Mouse (Mus musculus) heart, embryonic 16.5 days (tissue): ENCODE results near the gene Gm20388. TPM values are rescaled to one million over a fixed set of nuclear protein-coding genes. Genes with fewer than 3 reads are reported as not detected.

ENCODE experiments used
- ATAC-seq: fragments of 200-750 bp; cut with Nextera tagmentation; replicated peaks from 2 replicates; pipeline ENCODE4 v1.8.0; 2017; ENCODE audit warnings: moderate number of reproducible peaks; ENCODE audit not compliant: insufficient read depth, low FRiP score; ENCODE audit errors: extremely low read depth
- H3K27ac ChIP-seq: fragments of 300-500 bp; sonication (generic); 2 replicates; pipeline ENCODE4 v1.5.1; 2014; ENCODE audit warnings: mild to moderate bottlenecking, low read length, control low read depth, moderate library complexity
- H3K27me3 ChIP-seq: fragments of 300-500 bp; sonication (generic); 2 replicates; pipeline ENCODE4 v1.6.1; 2014; ENCODE audit warnings: low read length, mixed read lengths; ENCODE audit not compliant: control insufficient read depth, insufficient read depth
- H3K36me3 ChIP-seq: fragments of 300-500 bp; sonication (generic); 2 replicates; pipeline ENCODE4 v1.6.1; 2014; ENCODE audit not compliant: control insufficient read depth, insufficient read depth
- H3K4me1 ChIP-seq: fragments of 300-500 bp; sonication (generic); 2 replicates; pipeline ENCODE4 v1.6.1; 2014; ENCODE audit warnings: low read length, mixed read lengths; ENCODE audit not compliant: control insufficient read depth, insufficient read depth
- H3K4me2 ChIP-seq: fragments of 300-500 bp; sonication (generic); 2 replicates; pipeline ENCODE4 v1.6.1; 2014; ENCODE audit warnings: low read depth, mild to moderate bottlenecking, control low read depth, low read length
- H3K4me3 ChIP-seq: fragments of 300-500 bp; sonication (generic); 2 replicates; pipeline ENCODE4 v1.5.1; 2014; ENCODE audit warnings: mild to moderate bottlenecking, control low read depth, low read length
- H3K9ac ChIP-seq: fragments of 300-500 bp; sonication (generic); 2 replicates; pipeline ENCODE4 v1.6.1; 2014; ENCODE audit warnings: low read length, control low read depth
- H3K9me3 ChIP-seq: fragments of 300-500 bp; sonication (generic); replicated peaks from 2 replicates; pipeline ENCODE4 v1.6.1; 2016; ENCODE audit warnings: low read length; ENCODE audit not compliant: control insufficient read depth
- WGBS: fragments of 180-500 bp; shearing (Covaris S2); extraction: QIAGEN DNeasy Blood & Tissue Kit; methylation state at CpG from one replicate; pipeline ENCODE4 v1.1.7; 2014; 5-methylcytosine and 5-hydroxymethylcytosine counted together
- polyA plus RNA-seq: library from polyadenylated mRNA; unstranded; fragments of >200 nt; fragmentation: Nextera tagmentation; extraction: Ambion mirVana; gene quantifications from 2 replicates; pipeline ENCODE4 v1.2.1, GENCODE M21; 2015

The Gm20388 gene
- polyA plus RNA-seq, 1 experiment from 2014 or later, result 4.5 TPM

DNA sequence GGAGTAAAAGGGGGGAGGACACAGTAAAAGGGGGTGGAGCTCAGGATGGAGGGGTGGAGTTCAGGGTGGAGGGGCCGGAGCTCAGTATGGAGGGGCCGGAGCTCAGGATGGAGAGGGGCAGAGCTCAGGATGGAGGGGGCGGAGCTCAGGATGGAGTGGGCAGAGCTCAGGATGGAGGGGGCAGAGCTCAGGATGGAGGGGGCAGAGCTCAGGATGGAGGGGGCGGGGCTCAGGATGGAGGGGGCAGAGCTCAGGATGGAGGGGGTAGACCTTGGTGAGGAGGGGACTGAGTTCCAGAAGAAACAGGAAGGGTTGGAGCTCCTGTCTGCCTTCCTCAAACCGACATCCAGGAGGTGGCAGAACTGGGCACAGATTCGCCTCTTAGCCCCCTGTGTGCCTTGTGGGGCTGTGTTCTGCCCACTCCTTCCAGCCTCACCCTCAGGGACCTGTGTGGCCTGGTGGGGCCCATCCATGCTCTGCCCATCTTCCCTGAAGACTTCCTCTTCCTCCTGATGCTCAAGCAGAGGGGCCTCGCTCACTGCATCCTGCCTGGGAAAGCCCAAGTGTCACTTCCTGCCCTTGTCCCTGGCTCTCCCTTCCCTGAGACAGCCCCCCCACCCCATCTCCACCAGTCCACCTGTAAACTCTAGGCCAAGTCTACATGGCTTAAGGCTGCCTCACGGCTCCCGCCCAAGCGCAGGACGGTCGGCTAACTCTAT is 2586.5 kb downstream of the Gm20388 start:
- Histone ChIP-seq H3K4me2 (no peak overlapping the region), H3K27me3 (no peaks in the 10 kb centered on the region), H3K36me3 (peaks cover 32% of the 10 kb centered on the region), H3K9me3 (no peaks in the 10 kb centered on the region), H3K9ac (no peak overlapping the region), H3K4me1 (no peaks in the 10 kb centered on the region), H3K27ac (0 out of 2 replicates have a peak overlapping the region, but pooled peaks have one; percentile 3), H3K4me3 (no peak overlapping the region)
- peak; percentile 19; the same call in 1 of the 2 replicates for ATAC-seq
- WGBS, result 84% methylated on average over 12 of the region's 12 CpGs

DNA sequence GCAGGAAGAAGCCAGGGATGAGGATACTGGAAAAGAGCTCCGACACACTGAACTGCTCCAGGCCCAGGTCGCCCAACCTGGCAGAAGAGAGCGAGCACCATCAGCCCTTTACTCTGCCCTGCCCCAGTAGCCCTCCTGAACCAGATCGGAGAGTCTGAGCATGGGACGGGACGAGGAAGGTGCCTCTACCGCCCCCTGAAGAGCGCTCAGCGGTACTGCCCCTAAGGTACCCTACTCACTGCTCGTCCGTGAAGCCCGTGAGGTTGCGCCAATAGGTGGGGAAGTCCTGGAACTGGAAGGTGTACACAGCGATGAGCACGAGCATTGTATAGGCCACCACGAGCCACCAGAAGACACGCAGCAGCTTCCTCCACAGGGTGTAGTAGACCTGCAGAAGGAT is 2587.3 kb downstream of the Gm20388 start:
- Histone ChIP-seq H3K27ac (no peak overlapping the region), H3K36me3 (peaks cover 28% of the 10 kb centered on the region), H3K9ac (no peak overlapping the region), H3K27me3 (no peaks in the 10 kb centered on the region), H3K4me2 (no peak overlapping the region), H3K4me1 (no peaks in the 10 kb centered on the region), H3K9me3 (no peaks in the 10 kb centered on the region), H3K4me3 (no peak overlapping the region)
- WGBS, result 72% methylated on average over 17 of the region's 17 CpGs
- ATAC-seq, result no peak

DNA sequence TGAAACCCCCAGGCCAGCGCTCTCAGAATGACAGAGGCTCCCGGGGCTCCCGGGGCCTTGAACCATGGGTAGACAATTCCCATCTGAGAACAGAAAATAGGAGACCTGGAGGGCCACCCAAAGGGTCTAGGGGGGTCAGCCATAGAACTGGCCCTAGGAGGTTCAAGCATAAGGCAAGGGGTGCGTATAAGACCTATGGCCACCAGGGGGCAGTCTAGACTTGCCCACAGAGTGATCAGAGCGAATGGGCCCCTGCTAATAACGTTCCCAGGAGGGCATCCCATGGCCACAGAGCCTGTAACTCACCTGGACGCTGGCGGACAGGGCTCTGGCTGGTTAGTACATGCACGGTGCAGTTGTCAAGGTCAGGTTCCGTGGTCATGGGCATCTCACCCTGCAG is 2590.2 kb downstream of the Gm20388 start:
- H3K36me3 ChIP-seq, result peaks cover 13% of the 10 kb centered on the region
- no peak overlapping the region for H3K4me3 ChIP-seq
- H3K27me3 ChIP-seq, result no peaks in the 10 kb centered on the region
- no peak overlapping the region for H3K27ac ChIP-seq
- 30% methylated on average over 10 of the region's 10 CpGs for WGBS
- H3K4me1 ChIP-seq, result no peaks in the 10 kb centered on the region
- H3K9me3 ChIP-seq, result no peaks in the 10 kb centered on the region
- no peak for ATAC-seq
- no peak overlapping the region for H3K4me2 ChIP-seq
- no peak overlapping the region for H3K9ac ChIP-seq

DNA sequence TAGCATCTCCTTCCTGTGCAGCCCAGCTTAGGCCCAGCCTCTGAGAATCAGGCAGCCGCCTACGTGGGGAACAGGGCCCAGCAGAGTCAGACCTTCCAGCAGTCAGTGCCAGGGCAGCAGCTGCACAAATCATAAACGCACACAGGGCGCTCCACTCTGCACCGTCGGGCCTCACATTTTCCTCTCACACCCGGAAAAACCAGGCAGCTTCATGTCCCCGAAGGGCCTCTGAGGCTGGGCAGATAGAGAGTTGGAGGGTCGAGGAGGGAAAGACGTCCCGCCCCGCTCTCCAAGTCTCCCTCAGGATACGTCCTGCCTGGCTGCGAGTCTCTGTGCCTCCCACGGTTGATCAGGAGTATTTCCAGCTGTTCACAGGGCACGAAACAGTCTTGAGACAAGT is 2600.9 kb downstream of the Gm20388 start:
- Histone ChIP-seq H3K4me1 (peaks cover 14% of the 10 kb centered on the region), H3K27me3 (no peaks in the 10 kb centered on the region), H3K4me3 (no peak overlapping the region), H3K36me3 (no peaks in the 10 kb centered on the region; the same call in 1 of the 2 replicates), H3K4me2 (no peak overlapping the region), H3K9ac (0 out of 2 replicates have a peak overlapping the region, but pooled peaks have one; percentile 17), H3K9me3 (no peaks in the 10 kb centered on the region), H3K27ac (peak overlapping the region; percentile 70)
- ATAC-seq, result peak; percentile 53
- 52% methylated on average over 16 of the region's 16 CpGs for WGBS

DNA sequence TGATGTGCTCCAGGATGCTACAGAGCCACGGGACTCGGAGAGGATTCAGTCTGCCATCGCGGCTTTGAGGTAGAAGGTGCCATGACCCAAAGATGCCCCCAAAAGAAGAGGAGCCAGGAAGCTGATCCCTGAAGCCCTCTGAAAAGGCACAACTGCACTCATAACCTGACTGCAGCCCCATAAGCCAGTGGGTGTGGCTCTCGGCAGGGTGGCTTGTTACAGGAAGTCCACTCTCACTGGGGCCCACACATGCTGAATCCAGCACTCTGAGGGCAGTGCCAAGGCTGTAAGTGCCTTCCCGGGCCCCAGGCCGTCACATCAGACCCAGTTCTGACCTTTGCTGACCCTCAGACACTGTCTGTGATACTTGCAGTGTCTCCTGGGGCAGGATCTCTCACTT is 2601.8 kb downstream of the Gm20388 start:
- peak overlapping the region; percentile 18; the same call in 1 of the 2 replicates for H3K9ac ChIP-seq

DNA sequence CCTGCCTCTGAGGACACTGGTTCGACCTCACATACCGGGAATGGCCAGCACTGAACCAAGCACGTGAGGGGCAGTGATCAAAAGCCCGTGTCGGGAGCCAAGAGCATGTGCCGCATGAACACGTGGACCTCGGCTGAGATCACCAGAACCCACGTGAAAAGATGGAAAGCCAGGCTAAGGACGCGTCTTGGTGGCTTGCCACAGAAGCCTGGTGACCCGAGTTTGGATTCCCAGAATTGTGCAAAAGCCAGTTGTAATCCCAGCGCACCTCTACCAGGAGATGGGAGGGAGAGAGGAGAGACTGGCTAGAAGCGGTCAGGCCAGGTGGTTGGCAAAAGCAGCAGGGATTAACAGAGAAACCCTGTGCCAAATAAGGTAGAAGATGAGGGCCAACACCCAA is 2605.1 kb downstream of the Gm20388 start:
- WGBS, result 84% methylated on average over 14 of the region's 14 CpGs
- Histone ChIP-seq H3K27me3 (no peaks in the 10 kb centered on the region), H3K4me2 (no peak overlapping the region), H3K9me3 (no peaks in the 10 kb centered on the region), H3K36me3 (no peaks in the 10 kb centered on the region; the same call in 1 of the 2 replicates), H3K4me1 (peaks cover 32% of the 10 kb centered on the region), H3K4me3 (no peak overlapping the region), H3K27ac (no peak overlapping the region), H3K9ac (no peak overlapping the region)
- no peak for ATAC-seq

More for the DNA sequence above, 2601.8 kb downstream of the Gm20388 start:
- Histone ChIP-seq H3K9me3 (no peaks in the 10 kb centered on the region), H3K4me1 (peaks cover 20% of the 10 kb centered on the region), H3K4me2 (no peak overlapping the region), H3K27me3 (no peaks in the 10 kb centered on the region), H3K27ac (peak overlapping the region; percentile 70), H3K36me3 (no peaks in the 10 kb centered on the region; the same call in 1 of the 2 replicates), H3K4me3 (no peak overlapping the region)
- 49% methylated on average over 7 of the region's 7 CpGs for WGBS
- ATAC-seq, result no peak

DNA sequence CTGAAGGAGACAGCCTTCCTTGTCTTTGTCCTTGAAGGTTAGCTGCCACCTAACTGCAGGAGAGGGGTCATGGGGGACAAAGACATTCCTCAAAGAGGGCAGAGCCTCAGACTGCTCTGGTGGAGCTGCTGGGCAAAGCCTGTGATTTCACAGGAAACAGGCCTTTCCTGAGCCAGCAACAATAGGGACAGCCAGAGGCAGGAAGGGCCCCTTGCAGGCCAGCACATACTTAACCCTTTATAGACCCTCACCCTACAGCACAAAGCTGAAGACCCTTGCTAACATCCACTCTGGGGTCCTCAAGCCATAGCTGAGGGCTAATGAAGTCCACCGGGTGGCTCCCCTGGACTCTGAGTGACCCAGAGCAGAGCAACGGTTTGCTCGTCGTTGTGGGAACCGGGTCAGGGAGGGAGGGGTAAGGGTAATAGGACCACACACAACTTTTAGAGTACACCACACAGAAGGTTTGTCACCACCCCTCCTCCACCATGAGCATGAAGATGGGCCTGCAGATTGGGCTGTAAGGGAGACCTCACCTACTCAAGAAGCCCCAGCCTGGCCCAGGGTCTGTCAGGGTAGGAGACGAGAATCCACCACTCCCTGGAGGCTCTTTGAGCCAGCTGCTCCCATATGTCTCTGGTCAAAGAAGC is 2607.0 kb downstream of the Gm20388 start:
- no peaks in the 10 kb centered on the region; the same call in 1 of the 2 replicates for H3K36me3 ChIP-seq
- peaks cover 21% of the 10 kb centered on the region for H3K4me1 ChIP-seq
- 19% methylated on average over 6 of the region's 6 CpGs for WGBS
- peak overlapping the region; percentile 16 for H3K4me2 ChIP-seq
- no peaks in the 10 kb centered on the region for H3K27me3 ChIP-seq
- peak overlapping the region; percentile 47 for H3K9ac ChIP-seq
- H3K4me3 ChIP-seq, result no peak overlapping the region
- no peaks in the 10 kb centered on the region for H3K9me3 ChIP-seq
- H3K27ac ChIP-seq, result peak overlapping the region; percentile 78
- peak; percentile 73 for ATAC-seq

DNA sequence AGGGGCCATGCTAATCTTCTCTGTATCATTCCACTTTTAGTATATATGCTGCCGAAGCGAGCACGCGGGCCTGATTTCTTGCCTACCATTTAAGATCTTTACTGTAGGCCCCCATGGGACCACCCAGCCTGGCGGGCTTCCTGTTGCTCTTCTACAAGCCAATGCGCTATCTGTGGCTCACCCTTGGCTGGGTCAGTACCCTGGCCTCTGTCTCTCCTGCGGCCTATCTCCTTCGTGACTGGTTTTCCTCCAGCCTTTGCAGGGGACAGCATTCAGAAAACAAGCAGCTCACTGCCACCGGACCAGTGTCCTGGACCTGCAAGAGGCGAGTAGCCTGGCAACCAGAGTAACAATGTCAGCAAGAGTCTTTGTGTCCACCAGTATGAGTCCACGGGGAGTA is 2610.0 kb downstream of the Gm20388 start:
- Histone ChIP-seq H3K9me3 (no peaks in the 10 kb centered on the region), H3K9ac (no peak overlapping the region), H3K4me3 (no peak overlapping the region), H3K27ac (peak overlapping the region; percentile 74), H3K36me3 (no peaks in the 10 kb centered on the region), H3K4me1 (peaks cover 49% of the 10 kb centered on the region), H3K4me2 (no peak overlapping the region), H3K27me3 (no peaks in the 10 kb centered on the region)
- WGBS, result 58% methylated on average over 11 of the region's 11 CpGs
- ATAC-seq, result no peak
